Mouse (Mus musculus): ENCODE data around the gene Nr4a3. TPM values are rescaled to one million over a fixed set of nuclear protein-coding genes. Genes with fewer than 3 reads are reported as not detected.

Gene Nr4a3
- polyA plus RNA-seq, 1 experiment: 0.33 TPM

- TF ChIP-seq CTCF (IDR thresholded peaks at IDR 0.05; ENCODE audit: low read depth, low read length) (no peak), EP300 (IDR thresholded peaks at IDR 0.05; ENCODE audit: insufficient read depth, low read depth, low read length) (no peak), POLR2A (IDR thresholded peaks at IDR 0.05; ENCODE audit: insufficient read depth, low read length) (no peak)
- H3K27ac ChIP-seq (ENCODE audit: insufficient read depth, low read length): no peak overlapping the region
- H3K9me3 ChIP-seq (replicated peaks; ENCODE audit: control insufficient read depth, insufficient read depth, low read length, poor library complexity, severe bottlenecking): no peaks in the 10 kb centered on the region
- no peak overlapping the region for H3K4me3 ChIP-seq (ENCODE audit: low read depth, low read length)
- no peaks in the 10 kb centered on the region for H3K36me3 ChIP-seq (ENCODE audit: control insufficient read depth, insufficient read depth, low read length, poor library complexity, severe bottlenecking)
- H3K9ac ChIP-seq (ENCODE audit: low read depth, poor library complexity, severe bottlenecking): no peak overlapping the region
- no peaks in the 10 kb centered on the region; the same call in 1 of the 2 replicates for H3K27me3 ChIP-seq (ENCODE audit: control insufficient read depth, insufficient read depth, low read length, poor library complexity, severe bottlenecking)
- no peaks in the 10 kb centered on the region for H3K4me1 ChIP-seq (ENCODE audit: control insufficient read depth, insufficient read depth, low read length)
Measured at GRCm38 (mm10) chr4:48029652-48030051, 15.3 kb upstream of the Nr4a3 start.

- Histone ChIP-seq H3K9me3 (replicated peaks; ENCODE audit: control insufficient read depth, insufficient read depth, low read length, poor library complexity, severe bottlenecking) (no peaks in the 10 kb centered on the region), H3K27me3 (ENCODE audit: control insufficient read depth, insufficient read depth, low read length, poor library complexity, severe bottlenecking) (peaks cover 3% of the 10 kb centered on the region; the same call in 1 of the 2 replicates), H3K36me3 (ENCODE audit: control insufficient read depth, insufficient read depth, low read length, poor library complexity, severe bottlenecking) (no peaks in the 10 kb centered on the region), H3K27ac (ENCODE audit: insufficient read depth, low read length) (no peak overlapping the region), H3K4me1 (ENCODE audit: control insufficient read depth, insufficient read depth, low read length) (peaks cover 2% of the 10 kb centered on the region), H3K4me3 (ENCODE audit: low read depth, low read length) (no peak overlapping the region), H3K9ac (ENCODE audit: low read depth, poor library complexity, severe bottlenecking) (no peak overlapping the region)
- TF ChIP-seq POLR2A (IDR thresholded peaks at IDR 0.05; ENCODE audit: insufficient read depth, low read length) (no peak), CTCF (IDR thresholded peaks at IDR 0.05; ENCODE audit: low read depth, low read length) (no peak)
Measured at GRCm38 (mm10) chr4:48034287-48034686, 10.7 kb upstream of the Nr4a3 start.

GRCm38 (mm10) chr4:48037646-48038045 lies 7.3 kb upstream of the Nr4a3 start:
- Histone ChIP-seq H3K4me1 (ENCODE audit: control insufficient read depth, insufficient read depth, low read length) (peaks cover 2% of the 10 kb centered on the region), H3K9me3 (replicated peaks; ENCODE audit: control insufficient read depth, insufficient read depth, low read length, poor library complexity, severe bottlenecking) (no peaks in the 10 kb centered on the region), H3K27ac (ENCODE audit: insufficient read depth, low read length) (no peak overlapping the region), H3K36me3 (ENCODE audit: control insufficient read depth, insufficient read depth, low read length, poor library complexity, severe bottlenecking) (no peaks in the 10 kb centered on the region), H3K4me3 (ENCODE audit: low read depth, low read length) (no peak overlapping the region), H3K27me3 (ENCODE audit: control insufficient read depth, insufficient read depth, low read length, poor library complexity, severe bottlenecking) (peaks cover 4% of the 10 kb centered on the region; the same call in 1 of the 2 replicates), H3K9ac (ENCODE audit: low read depth, poor library complexity, severe bottlenecking) (no peak overlapping the region)
- TF ChIP-seq EP300 (IDR thresholded peaks at IDR 0.05; ENCODE audit: insufficient read depth, low read depth, low read length): no peak
- no peak for TF ChIP-seq POLR2A (IDR thresholded peaks at IDR 0.05; ENCODE audit: insufficient read depth, low read length)
- no peak for TF ChIP-seq CTCF (IDR thresholded peaks at IDR 0.05; ENCODE audit: low read depth, low read length)

- Histone ChIP-seq H3K9me3 (replicated peaks; ENCODE audit: control insufficient read depth, insufficient read depth, low read length, poor library complexity, severe bottlenecking) (no peaks in the 10 kb centered on the region), H3K4me1 (ENCODE audit: control insufficient read depth, insufficient read depth, low read length) (peaks cover 2% of the 10 kb centered on the region), H3K9ac (ENCODE audit: low read depth, poor library complexity, severe bottlenecking) (no peak overlapping the region), H3K4me3 (ENCODE audit: low read depth, low read length) (no peak overlapping the region), H3K36me3 (ENCODE audit: control insufficient read depth, insufficient read depth, low read length, poor library complexity, severe bottlenecking) (no peaks in the 10 kb centered on the region), H3K27me3 (ENCODE audit: control insufficient read depth, insufficient read depth, low read length, poor library complexity, severe bottlenecking) (peaks cover 4% of the 10 kb centered on the region; the same call in 1 of the 2 replicates), H3K27ac (ENCODE audit: insufficient read depth, low read length) (no peak overlapping the region)
- TF ChIP-seq CTCF (IDR thresholded peaks at IDR 0.05; ENCODE audit: low read depth, low read length) (no peak), EP300 (IDR thresholded peaks at IDR 0.05; ENCODE audit: insufficient read depth, low read depth, low read length) (no peak), POLR2A (IDR thresholded peaks at IDR 0.05; ENCODE audit: insufficient read depth, low read length) (no peak)
Measured at GRCm38 (mm10) chr4:48038847-48039246, 6.1 kb upstream of the Nr4a3 start.

GRCm38 (mm10) chr4:48039736-48040135 lies 5.2 kb upstream of the Nr4a3 start:
- TF ChIP-seq POLR2A (IDR thresholded peaks at IDR 0.05; ENCODE audit: insufficient read depth, low read length) (no peak), EP300 (IDR thresholded peaks at IDR 0.05; ENCODE audit: insufficient read depth, low read depth, low read length) (no peak), CTCF (IDR thresholded peaks at IDR 0.05; ENCODE audit: low read depth, low read length) (no peak)
- peaks cover 4% of the 10 kb centered on the region; the same call in 1 of the 2 replicates for H3K27me3 ChIP-seq (ENCODE audit: control insufficient read depth, insufficient read depth, low read length, poor library complexity, severe bottlenecking)
- no peaks in the 10 kb centered on the region for H3K9me3 ChIP-seq (replicated peaks; ENCODE audit: control insufficient read depth, insufficient read depth, low read length, poor library complexity, severe bottlenecking)
- H3K4me1 ChIP-seq (ENCODE audit: control insufficient read depth, insufficient read depth, low read length): peaks cover 2% of the 10 kb centered on the region
- no peak overlapping the region for H3K27ac ChIP-seq (ENCODE audit: insufficient read depth, low read length)
- no peak overlapping the region for H3K4me3 ChIP-seq (ENCODE audit: low read depth, low read length)
- no peak overlapping the region for H3K9ac ChIP-seq (ENCODE audit: low read depth, poor library complexity, severe bottlenecking)
- H3K36me3 ChIP-seq (ENCODE audit: control insufficient read depth, insufficient read depth, low read length, poor library complexity, severe bottlenecking): no peaks in the 10 kb centered on the region

- no peak for TF ChIP-seq POLR2A (IDR thresholded peaks at IDR 0.05; ENCODE audit: insufficient read depth, low read length)
- TF ChIP-seq EP300 (IDR thresholded peaks at IDR 0.05; ENCODE audit: insufficient read depth, low read depth, low read length): no peak
- TF ChIP-seq CTCF (IDR thresholded peaks at IDR 0.05; ENCODE audit: low read depth, low read length): no peak
- Histone ChIP-seq H3K9ac (ENCODE audit: low read depth, poor library complexity, severe bottlenecking) (peak overlapping the region; percentile 76), H3K4me3 (ENCODE audit: low read depth, low read length) (peak overlapping the region; percentile 58), H3K36me3 (ENCODE audit: control insufficient read depth, insufficient read depth, low read length, poor library complexity, severe bottlenecking) (no peaks in the 10 kb centered on the region), H3K4me1 (ENCODE audit: control insufficient read depth, insufficient read depth, low read length) (no peaks in the 10 kb centered on the region), H3K9me3 (replicated peaks; ENCODE audit: control insufficient read depth, insufficient read depth, low read length, poor library complexity, severe bottlenecking) (no peaks in the 10 kb centered on the region), H3K27ac (ENCODE audit: insufficient read depth, low read length) (no peak overlapping the region), H3K27me3 (ENCODE audit: control insufficient read depth, insufficient read depth, low read length, poor library complexity, severe bottlenecking) (peaks cover 21% of the 10 kb centered on the region)
Measured at GRCm38 (mm10) chr4:48042466-48042785, 2.5 kb upstream of the Nr4a3 start.
